Mouse (Mus musculus): ENCODE results near the gene Aif1.
A peak's percentile ranks its signal among the peaks of the same experiment; 100 is the strongest.

Gene Aif1

GRCm38 (mm10) chr17:35166352-35167035, 9.4 kb downstream of the Aif1 start:
- no peak for ATAC-seq (ENCODE audit: low TSS enrichment)

GRCm38 (mm10) chr17:35165451-35166155, 10.3 kb downstream of the Aif1 start:
- ATAC-seq (ENCODE audit: low TSS enrichment), result no peak

- peak; percentile 79 for ATAC-seq (ENCODE audit: low TSS enrichment)
Observed at GRCm38 (mm10) chr17:35164568-35165450, 11.1 kb downstream of the Aif1 start, which contains the start of gene Prrc2a. Gene Prrc2a (minus strand): TSS chr17:35164897.

- ATAC-seq (ENCODE audit: low TSS enrichment), result no peak; the same call in 1 of the 2 replicates
Observed at GRCm38 (mm10) chr17:35164218-35164567, 11.7 kb downstream of the Aif1 start.

- ATAC-seq (ENCODE audit: low TSS enrichment), result no peak
Observed at GRCm38 (mm10) chr17:35163326-35164081, 12.4 kb downstream of the Aif1 start.

- ATAC-seq (ENCODE audit: low TSS enrichment), result no peak
Observed at GRCm38 (mm10) chr17:35162730-35163129, 13.1 kb downstream of the Aif1 start.

GRCm38 (mm10) chr17:35162121-35162520, 13.7 kb downstream of the Aif1 start:
- ATAC-seq (ENCODE audit: low TSS enrichment), result no peak

- no peak for ATAC-seq (ENCODE audit: low TSS enrichment)
Observed at GRCm38 (mm10) chr17:35161421-35161820, 14.4 kb downstream of the Aif1 start.

GRCm38 (mm10) chr17:35159638-35160037, 16.2 kb downstream of the Aif1 start:
- ATAC-seq (ENCODE audit: low TSS enrichment), result no peak

GRCm38 (mm10) chr17:35158850-35159593, 16.8 kb downstream of the Aif1 start:
- no peak for ATAC-seq (ENCODE audit: low TSS enrichment)

GRCm38 (mm10) chr17:35157661-35158175, 18.1 kb downstream of the Aif1 start:
- no peak for ATAC-seq (ENCODE audit: low TSS enrichment)

- ATAC-seq (ENCODE audit: low TSS enrichment), result no peak
Observed at GRCm38 (mm10) chr17:35157254-35157653, 18.6 kb downstream of the Aif1 start.

- no peak for ATAC-seq (ENCODE audit: low TSS enrichment)
Observed at GRCm38 (mm10) chr17:35156461-35157200, 19.2 kb downstream of the Aif1 start.

- no peak for ATAC-seq (ENCODE audit: low TSS enrichment)
Observed at GRCm38 (mm10) chr17:35155451-35155850, 20.4 kb downstream of the Aif1 start.

GRCm38 (mm10) chr17:35154616-35155015, 21.3 kb downstream of the Aif1 start:
- ATAC-seq (ENCODE audit: low TSS enrichment), result no peak

- ATAC-seq (ENCODE audit: low TSS enrichment), result no peak
Observed at GRCm38 (mm10) chr17:35153931-35154330, 21.9 kb downstream of the Aif1 start.

- ATAC-seq (ENCODE audit: low TSS enrichment), result no peak
Observed at GRCm38 (mm10) chr17:35153077-35153476, 22.8 kb downstream of the Aif1 start.

GRCm38 (mm10) chr17:35152121-35152520, 23.7 kb downstream of the Aif1 start:
- no peak for ATAC-seq (ENCODE audit: low TSS enrichment)

- peak; percentile 38; the same call in 1 of the 2 replicates for ATAC-seq (ENCODE audit: low TSS enrichment)
Observed at GRCm38 (mm10) chr17:35147922-35148639, 27.8 kb downstream of the Aif1 start.

Measured in frontal cortex, adult (tissue).